9 mouse cellular contexts compared by ENCODE assay signal in genomic region chr11:67373333-67373732, GRCm38 (mm10). TPM values are rescaled to one million over a fixed set of nuclear protein-coding genes. Genes with fewer than 3 reads are reported as not detected.
DNase-seq lines count a peak whose midpoint lies in the region; ATAC-seq lines count a peak whose summit lies in the region.
"Had no signal": no experiment of that assay in that cellular context is flagged by ENCODE, and none has a peak within 500 bp of the region (broad histone marks: within the 10 kb centered on the region; RNA-seq: fewer than 3 reads in every experiment).

No protein-coding gene starts in this region.

- no peaks in the 10 kb centered on the region for H3K9me3 ChIP-seq in hindbrain, embryonic 10.5 days
- H3K9me3 ChIP-seq in hindbrain, embryonic 13.5 days = no peaks in the 10 kb centered on the region

- no peak overlapping the region for H3K9ac ChIP-seq in hindbrain, embryonic 13.5 days

- H3K27me3 ChIP-seq in hindbrain, embryonic 10.5 days (ENCODE audit: insufficient read depth, poor library complexity, severe bottlenecking) = peaks cover 42% of the 10 kb centered on the region
- H3K27me3 ChIP-seq in hindbrain, embryonic 13.5 days = peaks cover 11% of the 10 kb centered on the region

- DNase-seq in hindbrain, embryonic 10.5 days (ENCODE audit: low spot score) = peak; percentile 23
- peak; percentile 17 for DNase-seq in urinary bladder, postnatal 25 days (ENCODE audit: low spot score)
- DNase-seq in urinary bladder, postnatal 4 days (ENCODE audit: low spot score in 2 of 2) = no peak
- DNase-seq in cerebellum, postnatal 36 days = peak; percentile 29 to 48
- peak; percentile 51 for DNase-seq in kidney, postnatal 14 days
- DNase-seq in MN1 (ENCODE audit: low spot score) = no peak

- no peaks in the 10 kb centered on the region for H3K4me1 ChIP-seq in hindbrain, embryonic 10.5 days (replicated peaks)
- no peaks in the 10 kb centered on the region for H3K4me1 ChIP-seq in hindbrain, embryonic 13.5 days (replicated peaks)

- no peak for ATAC-seq in hindbrain, embryonic 13.5 days (ENCODE audit: low FRiP score)
- ATAC-seq in monocyte, adult 5-6 weeks (replicated peaks; ENCODE audit: insufficient number of reproducible peaks, low FRiP score, low TSS enrichment, poor library complexity, severe bottlenecking) = 0 out of 2 replicates have a peak, but pooled peaks have one; percentile 35

- 68% methylated on average over 2 of the region's 2 CpGs for WGBS in hindbrain, embryonic 10.5 days
- WGBS in hindbrain, embryonic 13.5 days = 67% methylated on average over 2 of the region's 2 CpGs

- H3K27ac ChIP-seq in hindbrain, embryonic 10.5 days = no peak overlapping the region
- H3K27ac ChIP-seq in hindbrain, embryonic 13.5 days = no peak overlapping the region

- no peak overlapping the region for H3K4me3 ChIP-seq in hindbrain, embryonic 10.5 days
- no peak overlapping the region for H3K4me3 ChIP-seq in hindbrain, embryonic 13.5 days

- no peaks in the 10 kb centered on the region for H3K36me3 ChIP-seq in hindbrain, embryonic 10.5 days
- H3K36me3 ChIP-seq in hindbrain, embryonic 13.5 days = no peaks in the 10 kb centered on the region

- no peak overlapping the region for H3K4me2 ChIP-seq in hindbrain, embryonic 13.5 days

RNA-seq across cellular contexts. Expression of gene Myh13, which starts 51.9 kb away (rescaled TPM):
- not detected in 2 replicates for polyA plus RNA-seq in hindbrain, embryonic 10.5 days (2016; fragmentation: Nextera tagmentation; extraction: Ambion mirVana)
- 0.04 and 0.57 TPM in 2 replicates for polyA plus RNA-seq in hindbrain, embryonic 13.5 days (2015; fragmentation: Nextera tagmentation; extraction: Ambion mirVana)
- not detected in 3 replicates for total RNA-seq in monocyte, adult 5-6 weeks (2017)
- polyA plus RNA-seq: large intestine, adult 2 months had no signal

Comparison
In these comparisons a context has a peak if more than half of its experiments do, and no peak if none do; other contexts are left out.
1. DNase-seq: peak in hindbrain, embryonic 10.5 days (single experiment), urinary bladder, postnatal 25 days (single experiment), cerebellum, postnatal 36 days (2 of 2) and kidney, postnatal 14 days (single experiment); none in urinary bladder, postnatal 4 days (0 of 2) and MN1 (single experiment).